In genomic region chr17:78308221-78308620, GRCm38 (mm10) we compare ENCODE assay signal across 27 mouse cellular contexts.
DNase-seq lines count a peak whose midpoint lies in the region; ATAC-seq and TF ChIP-seq lines count a peak whose summit lies in the region.
"Had no signal": no experiment of that assay in that cellular context is flagged by ENCODE, and none has a peak within 500 bp of the region (broad histone marks: within the 10 kb centered on the region; RNA-seq: fewer than 3 reads in every experiment).

No protein-coding gene starts in this region.

- H3K27me3 ChIP-seq in forebrain, embryonic 14.5 days (replicated peaks; ENCODE audit: control insufficient read depth, insufficient read depth, low read length): no peaks in the 10 kb centered on the region
- H3K27me3 ChIP-seq in forebrain, embryonic 13.5 days: no peaks in the 10 kb centered on the region
- 0 out of 2 replicates have a peak, but pooled peaks cover 3% of the 10 kb centered on the region for H3K27me3 ChIP-seq in heart, embryonic 11.5 days (ENCODE audit: control insufficient read depth, insufficient read depth, low read length)
- peaks cover 4% of the 10 kb centered on the region; the same call in 1 of the 2 replicates for H3K27me3 ChIP-seq in lung, postnatal 0 days (replicated peaks; ENCODE audit: insufficient read depth, low read length)
- H3K27me3 ChIP-seq: CH12.LX; heart, embryonic 15.5 days had no signal

- no peaks in the 10 kb centered on the region for H3K9me3 ChIP-seq in forebrain, embryonic 14.5 days (replicated peaks; ENCODE audit: control insufficient read depth, low read length)
- no peaks in the 10 kb centered on the region for H3K9me3 ChIP-seq in forebrain, embryonic 13.5 days (replicated peaks)
- H3K9me3 ChIP-seq in heart, embryonic 11.5 days (replicated peaks; ENCODE audit: control insufficient read depth, low read length): no peaks in the 10 kb centered on the region
- no peaks in the 10 kb centered on the region for H3K9me3 ChIP-seq in lung, postnatal 0 days (ENCODE audit: low read length)
- H3K9me3 ChIP-seq: G1E; heart, embryonic 12.5 days; heart, embryonic 15.5 days had no signal

- no peak for ATAC-seq in forebrain, embryonic 14.5 days
- ATAC-seq in forebrain, embryonic 13.5 days: no peak
- ATAC-seq in heart, embryonic 11.5 days (replicated peaks; ENCODE audit: insufficient number of reproducible peaks, low FRiP score, low TSS enrichment): no peak
- ATAC-seq in lung, postnatal 0 days: no peak
- ATAC-seq: hindbrain, postnatal 0 days; inflammation-experienced regulatory T-cells, adult 6 months; intestine, embryonic 16.5 days had no signal

- no peak overlapping the region for H3K4me3 ChIP-seq in forebrain, embryonic 14.5 days (ENCODE audit: low read depth, low read length)
- H3K4me3 ChIP-seq in forebrain, embryonic 13.5 days: no peak overlapping the region
- H3K4me3 ChIP-seq in heart, embryonic 11.5 days (ENCODE audit: low read depth, low read length): no peak overlapping the region
- no peak overlapping the region for H3K4me3 ChIP-seq in lung, postnatal 0 days (ENCODE audit: low read depth, low read length)
- H3K4me3 ChIP-seq: heart, adult 2 months; heart, embryonic 12.5 days; heart, embryonic 15.5 days had no signal

- TF ChIP-seq CTCF in lung, postnatal 0 days (IDR thresholded peaks at IDR 0.05): no peak

- H3K27ac ChIP-seq in forebrain, embryonic 14.5 days (ENCODE audit: low read depth, low read length): no peak overlapping the region
- no peak overlapping the region for H3K27ac ChIP-seq in forebrain, embryonic 13.5 days
- no peak overlapping the region for H3K27ac ChIP-seq in heart, embryonic 11.5 days (ENCODE audit: low read depth, low read length)
- H3K27ac ChIP-seq in lung, postnatal 0 days (ENCODE audit: low read length): no peak overlapping the region
- H3K27ac ChIP-seq: heart, adult 2 months; heart, embryonic 15.5 days; hindbrain, embryonic 14.5 days; hindbrain, postnatal 0 days had no signal

- TF ChIP-seq EP300 in lung, postnatal 0 days (IDR thresholded peaks at IDR 0.05): no peak

- no peak overlapping the region for H3K4me2 ChIP-seq in forebrain, embryonic 14.5 days (ENCODE audit: low read length)
- H3K4me2 ChIP-seq in forebrain, embryonic 13.5 days: no peak overlapping the region
- H3K4me2 ChIP-seq in heart, embryonic 11.5 days: no peak overlapping the region
- H3K4me2 ChIP-seq in lung, postnatal 0 days (replicated peaks; ENCODE audit: low read depth, low read length): no peak overlapping the region
- H3K4me2 ChIP-seq: heart, embryonic 12.5 days; heart, embryonic 15.5 days; hindbrain, embryonic 14.5 days had no signal

- DNase-seq in forebrain, embryonic 14.5 days (ENCODE audit: low spot score): peak; percentile 24
- peak; percentile 78 for DNase-seq in heart, adult 11 months
- DNase-seq in Muller cell, postnatal 12 days (ENCODE audit: inconsistent ontology term): peak; percentile 32
- DNase-seq in lung, postnatal 0 days (ENCODE audit: low spot score): no peak
- DNase-seq: adrenal gland, adult 2 months; adrenal gland, postnatal 14 days; B cell, adult 2 months; cerebellum, adult 11-12 months; cerebellum, adult 8-10 months; cerebellum, postnatal 10 days; cerebellum, postnatal 36 days; gastrocnemius, postnatal 25 days; heart, postnatal 10 days; heart, postnatal 4 days; kidney, adult 18-20 months; kidney, adult 9 months had no signal

- no peaks in the 10 kb centered on the region for H3K4me1 ChIP-seq in forebrain, embryonic 14.5 days (ENCODE audit: control insufficient read depth, insufficient read depth, low read length)
- no peaks in the 10 kb centered on the region for H3K4me1 ChIP-seq in forebrain, embryonic 13.5 days
- no peaks in the 10 kb centered on the region for H3K4me1 ChIP-seq in heart, embryonic 11.5 days (ENCODE audit: control insufficient read depth, insufficient read depth, low read length)
- H3K4me1 ChIP-seq in lung, postnatal 0 days (ENCODE audit: insufficient read depth, low read depth, low read length): no peaks in the 10 kb centered on the region
- H3K4me1 ChIP-seq: heart, embryonic 15.5 days had no signal

- 0 out of 2 replicates have a peak, but pooled peaks cover 2% of the 10 kb centered on the region for H3K36me3 ChIP-seq in forebrain, embryonic 14.5 days (ENCODE audit: control insufficient read depth, insufficient read depth, low read length)
- H3K36me3 ChIP-seq in forebrain, embryonic 13.5 days (ENCODE audit: poor library complexity, severe bottlenecking): peaks cover 4% of the 10 kb centered on the region; the same call in 1 of the 2 replicates
- H3K36me3 ChIP-seq in heart, embryonic 11.5 days (ENCODE audit: control insufficient read depth, insufficient read depth, low read length): no peaks in the 10 kb centered on the region
- H3K36me3 ChIP-seq in lung, postnatal 0 days (ENCODE audit: insufficient read depth, low read length): no peaks in the 10 kb centered on the region
- H3K36me3 ChIP-seq: heart, embryonic 15.5 days had no signal

- WGBS in forebrain, embryonic 14.5 days: 68% methylated on average over 9 of the region's 9 CpGs
- 79% methylated on average over 9 of the region's 9 CpGs for WGBS in forebrain, embryonic 13.5 days
- WGBS in heart, embryonic 11.5 days (ENCODE audit: insufficient replicate concordance): 86% methylated on average over 9 of the region's 9 CpGs
- WGBS in lung, postnatal 0 days: 89% methylated on average over 9 of the region's 9 CpGs

- H3K9ac ChIP-seq in forebrain, embryonic 14.5 days (ENCODE audit: low read length): no peak overlapping the region
- no peak overlapping the region for H3K9ac ChIP-seq in forebrain, embryonic 13.5 days
- no peak overlapping the region for H3K9ac ChIP-seq in heart, embryonic 11.5 days (ENCODE audit: low read depth, low read length)
- H3K9ac ChIP-seq in lung, postnatal 0 days (replicated peaks; ENCODE audit: low read depth): no peak overlapping the region
- H3K9ac ChIP-seq: heart, embryonic 12.5 days; heart, embryonic 15.5 days; hindbrain, embryonic 14.5 days had no signal
